Mouse (Mus musculus) liver, postnatal 0 days (tissue): ENCODE measurements around the gene Gm39115. TPM values are rescaled to one million over a fixed set of nuclear protein-coding genes. Genes with fewer than 3 reads are reported as not detected.
"Not testable (repeated sequence)": the region's sequence is repeated elsewhere in the genome, so short reads cannot be mapped to it uniquely, and the experiment has no call there.

ENCODE experiments used
- ATAC-seq: fragments of 200-750 bp; cut with Nextera tagmentation; 2 replicates; pipeline ENCODE4 v1.8.0; 2017; ENCODE audit warnings: mild to moderate bottlenecking, moderate library complexity
- DNase-seq: peaks from one replicate; pipeline ENCODE4 v3.0.0-alpha.2; 2016
- H3K27ac ChIP-seq: fragments of 300-500 bp; sonication (generic); 2 replicates; pipeline ENCODE4 v1.5.1; 2014; ENCODE audit warnings: antibody characterized with exemption, moderate library complexity, mild to moderate bottlenecking, low read depth
- H3K27me3 ChIP-seq: fragments of 300-500 bp; sonication (generic); 2 replicates; pipeline ENCODE4 v1.6.1; 2014; ENCODE audit warnings: low read length, control low read depth, mixed read lengths; ENCODE audit not compliant: insufficient read depth
- H3K36me3 ChIP-seq: fragments of 300-500 bp; sonication (generic); replicated peaks from 2 replicates; pipeline ENCODE4 v1.6.1; 2014; ENCODE audit warnings: mild to moderate bottlenecking, control low read depth, low read length, moderate library complexity, mixed read lengths; ENCODE audit not compliant: insufficient read depth
- H3K4me1 ChIP-seq: fragments of 300-500 bp; sonication (generic); 2 replicates; pipeline ENCODE4 v1.6.1; 2014; ENCODE audit warnings: antibody characterized with exemption, mild to moderate bottlenecking, control low read depth; ENCODE audit not compliant: insufficient read depth
- H3K4me2 ChIP-seq: fragments of 300-500 bp; sonication (generic); 2 replicates; pipeline ENCODE4 v1.6.1; 2014; ENCODE audit warnings: low read depth, mild to moderate bottlenecking, low read length, moderate library complexity, mixed read lengths
- H3K4me3 ChIP-seq: fragments of 300-500 bp; sonication (generic); 2 replicates; pipeline ENCODE4 v1.5.1; 2014; ENCODE audit warnings: low read depth, low read length
- H3K9ac ChIP-seq: fragments of 300-500 bp; sonication (generic); replicated peaks from 2 replicates; pipeline ENCODE4 v1.6.1; 2014; ENCODE audit warnings: mild to moderate bottlenecking, moderate library complexity
- H3K9me3 ChIP-seq: fragments of 300-500 bp; sonication (generic); 2 replicates; pipeline ENCODE4 v1.6.1; 2016; ENCODE audit warnings: mild to moderate bottlenecking, control low read depth, low read length, mixed read lengths
- CTCF ChIP-seq: sonication (generic); IDR thresholded peaks from 2 replicates; pipeline ENCODE4 v1.5.1; 2016; ENCODE audit warnings: antibody characterized with exemption, low read depth
- EP300 ChIP-seq: IDR thresholded peaks from 2 replicates; pipeline ENCODE4 v1.6.1; 2016; ENCODE audit warnings: antibody characterized with exemption, low read depth, mild to moderate bottlenecking
- WGBS: fragments of 180-500 bp; shearing (Covaris S2); extraction: QIAGEN DNeasy Blood & Tissue Kit; methylation state at CpG from one replicate; pipeline ENCODE4 v1.1.7; 2014; ENCODE audit not compliant: insufficient replicate concordance; 5-methylcytosine and 5-hydroxymethylcytosine counted together
- polyA plus RNA-seq: library from polyadenylated mRNA; unstranded; fragments of >200 nt; fragmentation: Nextera tagmentation; extraction: Ambion mirVana; gene quantifications from 2 replicates; pipeline ENCODE4 v1.2.1, GENCODE M21; 2015

Gm39115 gene
- not detected in 2 replicates for polyA plus RNA-seq

DNA sequence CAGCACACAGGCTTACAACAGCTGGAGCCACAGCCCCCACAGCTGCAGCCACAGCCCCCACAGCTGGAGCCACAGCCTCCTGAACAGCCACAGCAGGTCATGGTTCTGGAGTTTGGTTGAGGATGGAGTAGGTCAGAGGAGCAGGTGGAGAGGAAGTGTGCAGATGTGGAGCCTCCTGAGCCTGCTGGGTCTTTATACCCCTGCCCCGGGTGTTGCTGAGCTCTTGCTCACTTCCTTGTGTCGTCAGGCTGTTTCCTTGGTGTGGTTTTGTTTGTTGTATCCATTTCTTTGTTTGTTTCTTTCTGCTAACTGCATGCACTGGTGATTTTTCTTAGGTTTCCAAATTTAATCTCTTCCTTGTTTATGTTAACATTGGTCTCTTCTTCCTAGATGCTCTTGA, at the start of gene Gm39115:
Gm39115 (minus strand) TSS at position 101 of the 400 bp plus-strand sequence.
- WGBS: 22% methylated on average over 2 of the region's 2 CpGs
- not testable (repeated sequence) for DNase-seq, ATAC-seq

DNA sequence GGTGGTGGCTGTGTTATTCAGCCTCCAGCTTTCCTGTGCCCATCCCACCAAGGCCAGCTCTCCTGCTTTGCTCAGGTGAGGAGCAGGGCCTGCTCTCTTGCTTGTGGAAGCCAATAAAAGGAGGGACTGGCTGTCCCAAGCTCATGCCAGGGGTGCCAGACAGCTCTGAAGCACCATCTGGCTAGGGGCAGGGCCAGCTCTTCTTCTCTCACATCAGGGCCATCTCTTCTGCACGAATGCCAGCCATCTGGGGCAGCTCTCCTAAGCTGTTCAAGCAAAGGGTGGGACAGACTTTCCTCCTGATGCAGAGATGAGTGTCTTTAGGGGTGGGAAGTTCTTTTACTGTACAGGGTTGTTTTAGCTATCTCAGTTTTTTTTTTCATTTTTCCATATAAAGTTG, 45.2 kb upstream of the Gm39115 start:
- H3K9ac ChIP-seq: no peak overlapping the region
- ATAC-seq: no peak
- no peak for TF ChIP-seq CTCF
- TF ChIP-seq EP300: no peak

More for the DNA sequence above, at the start of gene Gm39115:
- not testable (repeated sequence) for H3K27me3 ChIP-seq, H3K36me3 ChIP-seq, H3K27ac ChIP-seq, H3K4me3 ChIP-seq, H3K9me3 ChIP-seq, H3K4me2 ChIP-seq, H3K9ac ChIP-seq, H3K4me1 ChIP-seq

DNA sequence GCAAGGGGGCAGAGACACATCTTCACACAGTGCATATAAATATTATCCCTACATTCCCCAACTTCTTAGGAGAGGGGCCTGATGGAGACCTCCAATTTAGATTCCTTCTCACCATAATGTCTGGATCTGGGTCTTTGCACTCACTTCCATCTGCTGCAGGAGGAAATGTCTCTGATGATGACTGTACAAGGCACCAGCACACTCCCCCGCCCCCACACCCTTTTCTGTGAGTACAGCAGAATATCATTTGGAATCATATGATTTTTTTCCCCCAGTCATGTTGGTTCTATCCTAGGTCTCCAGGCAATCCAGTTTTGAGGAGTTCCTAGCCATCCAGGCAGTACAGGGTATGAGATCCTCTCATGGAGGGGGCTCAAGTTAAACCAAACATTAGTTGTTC, 42.9 kb upstream of the Gm39115 start:
- no peak overlapping the region for H3K9ac ChIP-seq
- H3K4me3 ChIP-seq: no peak overlapping the region
- no peaks in the 10 kb centered on the region for H3K9me3 ChIP-seq
- no peaks in the 10 kb centered on the region for H3K27me3 ChIP-seq
- H3K4me1 ChIP-seq: no peaks in the 10 kb centered on the region
- no peak overlapping the region for H3K4me2 ChIP-seq
- no peak overlapping the region for H3K27ac ChIP-seq
- 68% methylated on average over 1 of the region's 1 CpGs for WGBS
- no peaks in the 10 kb centered on the region for H3K36me3 ChIP-seq
- TF ChIP-seq CTCF: no peak
- TF ChIP-seq EP300: no peak
- no peak for DNase-seq
- no peak for ATAC-seq

More for the DNA sequence above, 45.2 kb upstream of the Gm39115 start:
- Histone ChIP-seq H3K9me3 (no peaks in the 10 kb centered on the region), H3K4me1 (no peaks in the 10 kb centered on the region), H3K36me3 (no peaks in the 10 kb centered on the region), H3K4me2 (no peak overlapping the region), H3K27ac (no peak overlapping the region), H3K27me3 (no peaks in the 10 kb centered on the region), H3K4me3 (no peak overlapping the region)
- 31% methylated on average over 1 of the region's 1 CpGs for WGBS
- no peak for DNase-seq

DNA sequence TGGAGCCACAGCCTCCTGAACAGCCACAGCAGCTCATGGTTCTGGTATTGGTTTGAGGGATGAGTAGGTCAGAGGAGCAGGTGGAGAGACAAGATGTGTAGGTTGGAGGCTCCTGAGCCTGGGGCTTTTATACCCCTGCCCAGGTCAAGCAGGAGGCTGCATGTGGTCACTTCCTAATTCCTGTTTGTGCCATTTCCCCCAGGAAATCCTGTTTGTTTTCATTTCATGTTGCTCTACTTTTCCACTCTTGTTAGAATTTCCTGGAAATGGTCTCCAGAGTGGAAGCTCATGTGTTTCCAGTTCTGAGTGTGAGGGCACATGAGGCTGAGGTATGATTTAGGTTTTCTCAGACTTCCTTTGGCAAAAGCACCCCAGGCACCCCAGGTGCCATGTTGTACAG, 40.1 kb upstream of the Gm39115 start, which contains the start of gene Krtap5-2:
Krtap5-2 (minus strand) TSS at position 101 of the 400 bp plus-strand sequence.
- not testable (repeated sequence) for H3K27ac ChIP-seq, H3K9me3 ChIP-seq, ATAC-seq, H3K36me3 ChIP-seq, H3K4me3 ChIP-seq, DNase-seq, H3K4me2 ChIP-seq, H3K9ac ChIP-seq, H3K27me3 ChIP-seq, H3K4me1 ChIP-seq

DNA sequence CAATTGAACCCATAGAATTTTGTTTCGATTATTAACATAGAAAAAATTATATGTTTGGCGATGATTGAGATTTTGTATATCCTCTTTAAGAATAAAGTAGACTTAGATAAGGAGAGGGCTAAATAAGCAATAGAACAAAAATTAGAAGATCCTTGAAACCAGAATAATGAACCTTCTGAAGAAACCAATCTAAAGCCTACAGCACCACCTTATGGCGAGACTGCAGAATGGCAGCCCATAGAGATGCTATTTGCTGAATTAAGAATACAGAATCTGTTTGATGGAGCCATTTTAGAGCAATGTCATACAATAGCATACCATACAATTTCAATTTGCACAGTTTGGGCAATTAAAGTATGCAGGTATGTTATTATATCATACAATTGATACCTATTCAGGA, 34.0 kb upstream of the Gm39115 start:
- H3K27me3 ChIP-seq: no peaks in the 10 kb centered on the region

DNA sequence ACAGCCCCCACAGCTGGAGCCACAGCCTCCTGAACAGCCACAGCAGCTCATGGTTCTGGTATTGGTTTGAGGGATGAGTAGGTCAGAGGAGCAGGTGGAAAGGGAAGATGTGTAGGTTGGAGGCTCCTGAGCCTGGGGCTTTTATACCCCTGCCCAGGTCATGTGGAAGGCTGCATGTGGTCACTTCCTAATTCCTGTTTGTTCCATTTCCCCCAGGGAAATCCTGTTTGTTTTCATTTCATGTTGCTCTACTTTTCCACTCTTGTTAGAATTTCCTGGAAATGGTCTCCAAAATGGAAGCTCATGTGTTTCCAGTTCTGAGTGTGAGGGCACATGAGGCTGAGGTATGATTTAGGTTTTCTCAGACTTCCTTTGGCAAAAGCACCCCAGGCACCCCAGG, 29.8 kb upstream of the Gm39115 start, which contains the start of gene Gm4553:
Gm4553 (minus strand) TSS at position 101 of the 400 bp plus-strand sequence.
- not testable (repeated sequence) for H3K27ac ChIP-seq, DNase-seq, H3K4me1 ChIP-seq, H3K4me2 ChIP-seq, H3K9ac ChIP-seq, ATAC-seq, H3K9me3 ChIP-seq, H3K36me3 ChIP-seq, H3K27me3 ChIP-seq, H3K4me3 ChIP-seq

More for the DNA sequence above, 34.0 kb upstream of the Gm39115 start:
- no peaks in the 10 kb centered on the region for H3K36me3 ChIP-seq
- H3K4me1 ChIP-seq: no peaks in the 10 kb centered on the region
- no peak overlapping the region for H3K27ac ChIP-seq
- whole genome bisulfite sequencing: 46% methylated on average over 3 of the region's 3 CpGs
- no peaks in the 10 kb centered on the region for H3K9me3 ChIP-seq
- H3K4me3 ChIP-seq: no peak overlapping the region
- no peak overlapping the region for H3K4me2 ChIP-seq
- peak; percentile 71 for TF ChIP-seq CTCF
- TF ChIP-seq EP300: no peak
- ATAC-seq (no peak), DNase-seq (no peak)
- H3K9ac ChIP-seq: no peak overlapping the region

DNA sequence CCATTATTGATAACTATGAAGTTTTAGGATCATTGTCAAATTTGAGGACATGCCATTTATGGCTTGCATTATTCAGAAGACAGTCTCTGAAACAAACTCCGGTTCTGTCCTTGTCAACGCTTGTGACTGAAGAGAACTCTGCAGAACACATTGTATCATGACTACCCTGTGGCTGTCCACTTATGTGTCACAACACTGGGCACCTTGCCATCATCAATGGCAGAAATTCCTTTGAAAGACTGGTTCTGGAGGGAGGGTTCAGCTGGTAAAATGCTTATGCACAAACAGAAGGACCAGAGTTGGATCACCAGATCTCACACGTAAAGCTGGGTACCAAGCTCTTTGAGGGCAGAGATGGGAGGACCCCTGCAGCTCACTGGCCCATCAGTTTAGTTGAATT, 23.5 kb upstream of the Gm39115 start:
- Histone ChIP-seq H3K9ac (no peak overlapping the region), H3K4me1 (no peaks in the 10 kb centered on the region), H3K9me3 (no peaks in the 10 kb centered on the region), H3K36me3 (no peaks in the 10 kb centered on the region), H3K27me3 (no peaks in the 10 kb centered on the region), H3K4me3 (no peak overlapping the region), H3K4me2 (no peak overlapping the region), H3K27ac (no peak overlapping the region)
- DNase-seq (no peak), ATAC-seq (no peak)
- TF ChIP-seq EP300: no peak
- no peak for TF ChIP-seq CTCF
- 85% methylated on average over 3 of the region's 3 CpGs for WGBS

DNA sequence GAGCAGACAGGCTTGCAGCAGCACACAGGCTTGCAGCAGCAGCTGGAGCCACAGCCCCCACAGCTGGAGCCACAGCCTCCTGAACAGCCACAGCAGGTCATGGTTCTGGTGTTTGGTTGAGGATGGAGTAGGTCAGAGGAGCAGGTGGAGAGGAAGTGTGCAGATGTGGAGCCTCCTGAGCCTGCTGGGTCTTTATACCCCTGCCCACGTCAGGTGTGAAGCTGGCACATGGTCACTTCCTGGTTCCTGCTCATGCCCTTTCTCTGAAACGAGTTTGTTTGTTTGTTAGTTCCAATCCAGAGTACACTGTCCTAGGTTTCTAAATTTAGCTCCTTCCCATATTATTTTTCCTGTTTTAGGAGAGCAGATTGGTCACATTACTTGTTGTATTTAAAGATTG, 21.2 kb upstream of the Gm39115 start, which contains the start of gene Gm29735:
Gm29735 (minus strand) TSS at position 101 of the 400 bp plus-strand sequence.
- 23% methylated on average over 2 of the region's 2 CpGs for WGBS
- not testable (repeated sequence) for DNase-seq, H3K36me3 ChIP-seq, H3K27ac ChIP-seq, H3K4me2 ChIP-seq, ATAC-seq, H3K9ac ChIP-seq, H3K9me3 ChIP-seq, H3K4me3 ChIP-seq, H3K4me1 ChIP-seq, H3K27me3 ChIP-seq
